11 mouse cellular contexts compared by ENCODE assay signal in genomic region chr12:12841385-12842238, GRCm38 (mm10).
DNase-seq lines count a peak whose midpoint lies in the region; ATAC-seq lines count a peak whose summit lies in the region.
"Had no signal": no experiment of that assay in that cellular context is flagged by ENCODE, and none has a peak within 500 bp of the region (broad histone marks: within the 10 kb centered on the region; RNA-seq: fewer than 3 reads in every experiment).

No protein-coding gene starts in this region.

- peak overlapping the region; percentile 61 for H3K4me2 ChIP-seq in kidney, embryonic 15.5 days
- peak overlapping the region; percentile 58 for H3K4me2 ChIP-seq in embryonic facial prominence, embryonic 13.5 days
- H3K4me2 ChIP-seq in hindbrain, embryonic 14.5 days (replicated peaks) = no peak overlapping the region
- no peak overlapping the region; the same call in 1 of the 2 replicates for H3K4me2 ChIP-seq in midbrain, embryonic 13.5 days (replicated peaks)

- ATAC-seq in kidney, embryonic 15.5 days (replicated peaks; ENCODE audit: low FRiP score) = peak; percentile 20; the same call in 1 of the 2 replicates
- ATAC-seq in embryonic facial prominence, embryonic 13.5 days (ENCODE audit: insufficient number of reproducible peaks, insufficient read depth, low FRiP score, low TSS enrichment, low read depth) = no peak
- peak; percentile 34; the same call in 1 of the 2 replicates for ATAC-seq in hindbrain, embryonic 14.5 days (ENCODE audit: low FRiP score)
- peak; percentile 51 for ATAC-seq in midbrain, embryonic 13.5 days
- ATAC-seq: inflammation-experienced regulatory T-cells, adult 6 months had no signal

- 70% methylated on average over 5 of the region's 5 CpGs for WGBS in kidney, embryonic 15.5 days
- 76% methylated on average over 5 of the region's 5 CpGs for WGBS in embryonic facial prominence, embryonic 13.5 days
- WGBS in hindbrain, embryonic 14.5 days = 76% methylated on average over 5 of the region's 5 CpGs
- WGBS in midbrain, embryonic 13.5 days = 73% methylated on average over 5 of the region's 5 CpGs

- peaks cover 32% of the 10 kb centered on the region for H3K4me1 ChIP-seq in kidney, embryonic 15.5 days
- H3K4me1 ChIP-seq in embryonic facial prominence, embryonic 13.5 days = peaks cover 21% of the 10 kb centered on the region
- H3K4me1 ChIP-seq in hindbrain, embryonic 14.5 days (replicated peaks; ENCODE audit: control insufficient read depth, insufficient read depth, low read length) = peaks cover 7% of the 10 kb centered on the region
- H3K4me1 ChIP-seq in midbrain, embryonic 13.5 days (replicated peaks) = peaks cover 26% of the 10 kb centered on the region

- H3K4me3 ChIP-seq in kidney, embryonic 15.5 days (replicated peaks) = peak overlapping the region; percentile 32; the same call in 1 of the 2 replicates
- no peak overlapping the region for H3K4me3 ChIP-seq in embryonic facial prominence, embryonic 13.5 days
- H3K4me3 ChIP-seq in hindbrain, embryonic 14.5 days (replicated peaks; ENCODE audit: low read length) = no peak overlapping the region
- H3K4me3 ChIP-seq in midbrain, embryonic 13.5 days (replicated peaks) = no peak overlapping the region

- DNase-seq in kidney, adult 8-10 months = no peak
- DNase-seq in hindbrain, embryonic 14.5 days (ENCODE audit: low spot score) = no peak
- no peak for DNase-seq in cerebellum, postnatal 25 days
- no peak for DNase-seq in testis, postnatal 10 days (ENCODE audit: low spot score)
- DNase-seq in B cell, adult 2 months = no peak
- DNase-seq: adrenal gland, postnatal 25 days; thymus, adult 18-20 months had no signal

- H3K9me3 ChIP-seq in kidney, embryonic 15.5 days (replicated peaks) = no peaks in the 10 kb centered on the region
- no peaks in the 10 kb centered on the region for H3K9me3 ChIP-seq in embryonic facial prominence, embryonic 13.5 days
- H3K9me3 ChIP-seq in hindbrain, embryonic 14.5 days (ENCODE audit: control insufficient read depth, low read length) = no peaks in the 10 kb centered on the region
- no peaks in the 10 kb centered on the region for H3K9me3 ChIP-seq in midbrain, embryonic 13.5 days

- no peaks in the 10 kb centered on the region for H3K27me3 ChIP-seq in kidney, embryonic 15.5 days
- no peaks in the 10 kb centered on the region for H3K27me3 ChIP-seq in embryonic facial prominence, embryonic 13.5 days
- no peaks in the 10 kb centered on the region for H3K27me3 ChIP-seq in hindbrain, embryonic 14.5 days (ENCODE audit: control insufficient read depth, insufficient read depth, low read length)
- no peaks in the 10 kb centered on the region for H3K27me3 ChIP-seq in midbrain, embryonic 13.5 days

- H3K9ac ChIP-seq in kidney, embryonic 15.5 days = no peak overlapping the region
- no peak overlapping the region for H3K9ac ChIP-seq in embryonic facial prominence, embryonic 13.5 days
- H3K9ac ChIP-seq in hindbrain, embryonic 14.5 days = 0 out of 2 replicates have a peak overlapping the region, but pooled peaks have one; percentile 14
- H3K9ac ChIP-seq in midbrain, embryonic 13.5 days (replicated peaks) = no peak overlapping the region

- H3K27ac ChIP-seq in kidney, embryonic 15.5 days = peak overlapping the region; percentile 78
- no peak overlapping the region; the same call in 1 of the 2 replicates for H3K27ac ChIP-seq in embryonic facial prominence, embryonic 13.5 days
- no peak overlapping the region for H3K27ac ChIP-seq in hindbrain, embryonic 14.5 days
- no peak overlapping the region for H3K27ac ChIP-seq in midbrain, embryonic 13.5 days

- no peaks in the 10 kb centered on the region for H3K36me3 ChIP-seq in kidney, embryonic 15.5 days
- H3K36me3 ChIP-seq in embryonic facial prominence, embryonic 13.5 days = no peaks in the 10 kb centered on the region
- no peaks in the 10 kb centered on the region for H3K36me3 ChIP-seq in hindbrain, embryonic 14.5 days (replicated peaks; ENCODE audit: control insufficient read depth, insufficient read depth)
- H3K36me3 ChIP-seq in midbrain, embryonic 13.5 days = no peaks in the 10 kb centered on the region

Comparison
In these comparisons a context has a peak if more than half of its experiments do, and no peak if none do; other contexts are left out.
1. H3K4me2 ChIP-seq: peak in kidney, embryonic 15.5 days (single experiment) and embryonic facial prominence, embryonic 13.5 days (single experiment); none in hindbrain, embryonic 14.5 days (single experiment) and midbrain, embryonic 13.5 days (single experiment).